Mouse (Mus musculus) megakaryocyte, embryonic 14.5 days (primary cell): ENCODE measurements around the gene Gm8909.

ENCODE experiments used
- FLI1 ChIP-seq: IDR thresholded peaks from 2 replicates; pipeline ENCODE4 v1.6.1; 2012; ENCODE audit warnings: low read length, inconsistent platforms, mixed read lengths
- GATA1 ChIP-seq: IDR thresholded peaks from 3 replicates; pipeline ENCODE4 v1.6.1; 2012; ENCODE audit warnings: mixed read lengths, low read length, inconsistent platforms, borderline replicate concordance

DNA sequence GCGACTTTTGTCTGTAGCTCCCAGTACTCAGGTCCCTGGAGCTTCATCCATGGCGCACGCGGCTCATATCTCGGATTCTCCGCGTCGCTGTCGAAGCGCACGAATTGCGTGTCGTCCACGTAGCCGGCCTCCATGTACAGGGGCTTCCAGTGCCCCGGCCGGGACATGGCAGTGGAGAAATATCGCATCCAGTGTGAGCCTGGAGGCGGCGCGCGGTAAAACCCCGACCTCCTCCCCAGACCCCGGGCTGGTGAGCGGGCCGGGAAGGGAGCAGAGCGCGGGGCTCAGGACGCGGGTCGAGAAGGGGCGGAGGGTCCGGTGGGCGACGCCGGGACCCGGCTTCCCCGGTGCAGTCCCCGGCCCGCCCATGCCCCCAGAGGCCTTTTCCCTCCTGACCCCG is 37.5 kb upstream of the Gm8909 start:
- TF ChIP-seq GATA1 (no peak), FLI1 (no peak)
